Mouse (Mus musculus): ENCODE measurements around the gene Zic1. TPM values are rescaled to one million over a fixed set of nuclear protein-coding genes. Genes with fewer than 3 reads are reported as not detected.

Gene Zic1
- polyA plus RNA-seq, 1 experiment from 2014 or later = not detected

- DNase-seq (ENCODE audit: low spot score) (no peak), ATAC-seq (no peak)
- WGBS = 4% methylated on average over 14 of the region's 14 CpGs
- Histone ChIP-seq H3K27me3 (replicated peaks; ENCODE audit: insufficient read depth, low read length) (peaks cover 73% of the 10 kb centered on the region), H3K9me3 (ENCODE audit: low read length) (no peaks in the 10 kb centered on the region), H3K9ac (replicated peaks; ENCODE audit: low read depth) (no peak overlapping the region), H3K36me3 (ENCODE audit: insufficient read depth, low read length) (no peaks in the 10 kb centered on the region), H3K4me3 (ENCODE audit: low read depth, low read length) (no peak overlapping the region), H3K4me1 (ENCODE audit: insufficient read depth, low read depth, low read length) (peaks cover 4% of the 10 kb centered on the region; the same call in 1 of the 2 replicates), H3K4me2 (replicated peaks; ENCODE audit: low read depth, low read length) (no peak overlapping the region), H3K27ac (ENCODE audit: low read length) (no peak overlapping the region)
- TF ChIP-seq EP300 (IDR thresholded peaks at IDR 0.05) = no peak
- TF ChIP-seq CTCF (IDR thresholded peaks at IDR 0.05) = no peak
Measured at GRCm38 (mm10) chr9:91377036-91377872, 11.6 kb upstream of the Zic1 start.

- no peaks in the 10 kb centered on the region for H3K9me3 ChIP-seq (ENCODE audit: low read length)
- WGBS = 5% methylated on average over 4 of the region's 4 CpGs
- TF ChIP-seq CTCF (IDR thresholded peaks at IDR 0.05) (no peak), EP300 (IDR thresholded peaks at IDR 0.05) (no peak)
Measured at GRCm38 (mm10) chr9:91374665-91375064, 9.1 kb upstream of the Zic1 start.

DNA sequence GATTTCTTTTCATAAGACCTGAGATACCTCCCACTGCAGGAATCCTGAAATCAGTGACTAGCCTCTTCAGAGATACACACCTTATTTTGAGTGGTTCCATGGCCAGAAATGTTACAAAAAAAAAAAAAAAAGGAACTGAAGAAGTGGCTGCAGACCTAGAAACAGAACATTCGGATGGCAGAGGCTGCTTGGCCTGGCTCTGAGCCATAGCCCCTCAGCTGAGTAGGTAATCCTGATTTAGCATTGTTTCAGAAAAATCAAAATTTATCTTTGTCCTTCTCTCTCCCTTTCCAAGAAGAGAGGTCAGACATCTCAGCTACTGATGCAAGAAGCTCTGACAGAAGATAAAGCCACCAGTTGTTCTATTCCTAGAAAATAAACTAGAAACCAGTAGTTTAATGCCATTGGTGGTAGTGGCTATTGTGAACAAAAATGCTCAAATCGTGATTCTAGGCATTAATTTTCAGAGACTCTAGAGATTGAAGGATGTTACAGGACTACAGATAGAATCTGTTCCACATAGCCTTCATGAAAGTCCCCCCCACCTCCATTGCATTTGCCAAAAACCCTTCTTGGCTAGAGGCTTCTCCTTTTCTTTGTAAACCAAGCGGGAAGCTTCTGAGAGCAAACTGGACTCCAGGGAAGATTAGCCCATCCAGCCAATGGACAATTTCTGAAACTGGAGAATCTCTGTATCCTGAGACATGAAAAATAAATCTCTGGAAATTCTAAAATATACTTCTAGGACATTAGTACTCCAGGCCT, 8.4 kb upstream of the Zic1 start:
- H3K4me1 ChIP-seq (ENCODE audit: insufficient read depth, low read depth, low read length) = no peaks in the 10 kb centered on the region
- DNase-seq (ENCODE audit: low spot score) (no peak), ATAC-seq (no peak)
- H3K4me3 ChIP-seq (ENCODE audit: low read depth, low read length) = no peak overlapping the region
- no peak for TF ChIP-seq CTCF (IDR thresholded peaks at IDR 0.05)
- no peak for TF ChIP-seq EP300 (IDR thresholded peaks at IDR 0.05)
- peaks cover 77% of the 10 kb centered on the region for H3K27me3 ChIP-seq (replicated peaks; ENCODE audit: insufficient read depth, low read length)
- no peak overlapping the region for H3K4me2 ChIP-seq (replicated peaks; ENCODE audit: low read depth, low read length)
- no peaks in the 10 kb centered on the region for H3K9me3 ChIP-seq (ENCODE audit: low read length)
- no peak overlapping the region for H3K9ac ChIP-seq (replicated peaks; ENCODE audit: low read depth)
- no peak overlapping the region for H3K27ac ChIP-seq (ENCODE audit: low read length)
- WGBS = 18% methylated on average over 3 of the region's 3 CpGs
- no peaks in the 10 kb centered on the region for H3K36me3 ChIP-seq (ENCODE audit: insufficient read depth, low read length)

More at GRCm38 (mm10) chr9:91374665-91375064, 9.1 kb upstream of the Zic1 start:
- no peak for DNase-seq (ENCODE audit: low spot score)
- Histone ChIP-seq H3K27me3 (replicated peaks; ENCODE audit: insufficient read depth, low read length) (peaks cover 74% of the 10 kb centered on the region), H3K27ac (ENCODE audit: low read length) (no peak overlapping the region), H3K9ac (replicated peaks; ENCODE audit: low read depth) (no peak overlapping the region), H3K4me1 (ENCODE audit: insufficient read depth, low read depth, low read length) (no peaks in the 10 kb centered on the region), H3K4me3 (ENCODE audit: low read depth, low read length) (no peak overlapping the region), H3K36me3 (ENCODE audit: insufficient read depth, low read length) (no peaks in the 10 kb centered on the region), H3K4me2 (replicated peaks; ENCODE audit: low read depth, low read length) (no peak overlapping the region)
- ATAC-seq = no peak

DNA sequence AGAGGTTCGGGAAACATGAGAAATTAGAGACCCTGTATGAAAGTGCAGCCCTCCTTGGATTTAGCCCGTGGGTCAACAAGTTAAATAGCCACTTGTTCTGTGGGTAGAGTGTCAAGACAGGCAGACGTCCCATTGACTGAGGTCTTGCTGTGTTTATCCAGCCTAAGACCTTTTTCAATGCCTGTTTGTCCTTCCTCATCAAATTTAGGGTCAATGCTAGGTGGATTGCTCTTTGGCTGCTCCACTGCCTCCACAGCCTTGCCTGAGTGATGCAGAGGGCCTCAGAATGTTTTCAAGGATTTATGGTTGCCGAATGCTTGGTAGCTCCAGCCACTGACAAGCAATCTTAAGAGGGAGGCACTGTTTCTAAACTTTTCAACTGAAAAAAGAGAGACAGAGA, 6.0 kb upstream of the Zic1 start:
- Histone ChIP-seq H3K4me1 (ENCODE audit: insufficient read depth, low read depth, low read length) (no peaks in the 10 kb centered on the region), H3K27me3 (replicated peaks; ENCODE audit: insufficient read depth, low read length) (peaks cover 78% of the 10 kb centered on the region), H3K27ac (ENCODE audit: low read length) (no peak overlapping the region), H3K9ac (replicated peaks; ENCODE audit: low read depth) (no peak overlapping the region), H3K36me3 (ENCODE audit: insufficient read depth, low read length) (no peaks in the 10 kb centered on the region), H3K4me3 (ENCODE audit: low read depth, low read length) (no peak overlapping the region), H3K9me3 (ENCODE audit: low read length) (no peaks in the 10 kb centered on the region), H3K4me2 (replicated peaks; ENCODE audit: low read depth, low read length) (no peak overlapping the region)
- 12% methylated on average over 4 of the region's 4 CpGs for WGBS
- ATAC-seq = no peak
- DNase-seq (ENCODE audit: low spot score) = no peak
- no peak for TF ChIP-seq CTCF (IDR thresholded peaks at IDR 0.05)
- TF ChIP-seq EP300 (IDR thresholded peaks at IDR 0.05) = no peak

- TF ChIP-seq EP300 (IDR thresholded peaks at IDR 0.05) (no peak), CTCF (IDR thresholded peaks at IDR 0.05) (no peak)
- H3K27ac ChIP-seq (ENCODE audit: low read length) = no peak overlapping the region
- DNase-seq (ENCODE audit: low spot score) = no peak
- no peak overlapping the region for H3K4me2 ChIP-seq (replicated peaks; ENCODE audit: low read depth, low read length)
- peaks cover 77% of the 10 kb centered on the region for H3K27me3 ChIP-seq (replicated peaks; ENCODE audit: insufficient read depth, low read length)
- no peak for ATAC-seq
- H3K4me1 ChIP-seq (ENCODE audit: insufficient read depth, low read depth, low read length) = no peaks in the 10 kb centered on the region
- H3K36me3 ChIP-seq (ENCODE audit: insufficient read depth, low read length) = no peaks in the 10 kb centered on the region
- no peak overlapping the region for H3K9ac ChIP-seq (replicated peaks; ENCODE audit: low read depth)
- no peak overlapping the region for H3K4me3 ChIP-seq (ENCODE audit: low read depth, low read length)
- no peaks in the 10 kb centered on the region for H3K9me3 ChIP-seq (ENCODE audit: low read length)
Measured at GRCm38 (mm10) chr9:91371011-91371410, 5.4 kb upstream of the Zic1 start.

- ATAC-seq = no peak
- Histone ChIP-seq H3K4me3 (ENCODE audit: low read depth, low read length) (no peak overlapping the region), H3K27me3 (replicated peaks; ENCODE audit: insufficient read depth, low read length) (peaks cover 77% of the 10 kb centered on the region), H3K9ac (replicated peaks; ENCODE audit: low read depth) (no peak overlapping the region), H3K9me3 (ENCODE audit: low read length) (no peaks in the 10 kb centered on the region), H3K4me1 (ENCODE audit: insufficient read depth, low read depth, low read length) (no peaks in the 10 kb centered on the region), H3K4me2 (replicated peaks; ENCODE audit: low read depth, low read length) (no peak overlapping the region), H3K27ac (ENCODE audit: low read length) (no peak overlapping the region), H3K36me3 (ENCODE audit: insufficient read depth, low read length) (no peaks in the 10 kb centered on the region)
- WGBS = 16% methylated on average over 6 of the region's 6 CpGs
- TF ChIP-seq CTCF (IDR thresholded peaks at IDR 0.05) (no peak), EP300 (IDR thresholded peaks at IDR 0.05) (no peak)
- DNase-seq (ENCODE audit: low spot score) = no peak
Measured at GRCm38 (mm10) chr9:91370191-91370708, 4.6 kb upstream of the Zic1 start.
